Mouse (Mus musculus) thymus, adult 2 months (tissue): Measurements from ENCODE around the gene Cacna1d.

Source experiments
- CTCF ChIP-seq: fragments of 200-500 bp; IDR thresholded peaks from 2 replicates; pipeline ENCODE4 v1.5.1; 2012; ENCODE audit warnings: mild to moderate bottlenecking, control low read depth, low read length, moderate library complexity, borderline replicate concordance; ENCODE audit not compliant: control insufficient read depth, poor library complexity, insufficient read depth; ENCODE audit errors: extremely low read depth
- POLR2A ChIP-seq: fragments of 200-500 bp; IDR thresholded peaks from 2 replicates; pipeline ENCODE4 v1.6.1; 2012; ENCODE audit warnings: mild to moderate bottlenecking, low read length, control low read depth, moderate library complexity; ENCODE audit not compliant: control insufficient read depth, poor library complexity, insufficient read depth; ENCODE audit errors: extremely low read depth

DNA sequence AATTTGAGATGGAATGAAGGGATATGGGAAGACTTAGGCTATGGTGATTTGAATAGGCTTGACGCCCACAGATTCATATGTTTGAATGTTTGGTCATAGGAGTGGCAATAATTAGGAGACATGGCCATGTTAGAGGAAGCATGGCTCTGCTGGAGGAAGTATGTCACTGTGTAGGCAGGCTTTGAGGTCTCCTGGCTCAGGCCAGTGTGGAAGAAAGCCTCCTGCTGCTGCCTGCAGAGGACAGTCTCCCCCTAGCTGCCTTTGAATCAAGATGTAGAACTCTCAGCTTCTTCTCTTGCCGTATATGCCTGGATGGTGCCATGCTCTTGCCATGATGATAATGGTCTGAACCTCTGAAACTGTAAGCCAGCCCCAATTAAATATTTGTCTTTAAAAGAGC lies 120.2 kb downstream of the Cacna1d start:
- TF ChIP-seq POLR2A (no peak), CTCF (no peak)
